Mouse (Mus musculus) intestine, postnatal 0 days (tissue): ENCODE results near the gene Trpv4. TPM values are rescaled to one million over a fixed set of nuclear protein-coding genes. Genes with fewer than 3 reads are reported as not detected.

Experiments used
- ATAC-seq: fragments of 200-750 bp; cut with Nextera tagmentation; 2 replicates; pipeline ENCODE4 v1.8.0; 2017; ENCODE audit warnings: mild to moderate bottlenecking, moderate TSS enrichment, moderate library complexity
- H3K27ac ChIP-seq: fragments of 300-500 bp; sonication (generic); 2 replicates; pipeline ENCODE4 v1.5.1; 2014; ENCODE audit warnings: mild to moderate bottlenecking, low read depth, low read length, moderate library complexity
- H3K27me3 ChIP-seq: fragments of 300-500 bp; sonication (generic); replicated peaks from 2 replicates; pipeline ENCODE4 v1.6.1; 2014; ENCODE audit warnings: low read length, mixed read lengths; ENCODE audit not compliant: control insufficient read depth, insufficient read depth
- H3K36me3 ChIP-seq: fragments of 300-500 bp; sonication (generic); 2 replicates; pipeline ENCODE4 v1.6.1; 2014; ENCODE audit warnings: mild to moderate bottlenecking, moderate library complexity; ENCODE audit not compliant: control insufficient read depth, insufficient read depth
- H3K4me1 ChIP-seq: fragments of 300-500 bp; sonication (generic); replicated peaks from 2 replicates; pipeline ENCODE4 v1.6.1; 2014; ENCODE audit warnings: antibody characterized with exemption, low read length, mixed read lengths; ENCODE audit not compliant: control insufficient read depth, insufficient read depth
- H3K4me2 ChIP-seq: fragments of 300-500 bp; sonication (generic); replicated peaks from 2 replicates; pipeline ENCODE4 v1.6.1; 2014; ENCODE audit warnings: low read depth, mild to moderate bottlenecking, moderate library complexity
- H3K4me3 ChIP-seq: fragments of 300-500 bp; sonication (generic); 2 replicates; pipeline ENCODE4 v1.5.1; 2014; ENCODE audit warnings: low read depth, low read length
- H3K9ac ChIP-seq: fragments of 300-500 bp; sonication (generic); 2 replicates; pipeline ENCODE4 v1.6.1; 2014; ENCODE audit warnings: mild to moderate bottlenecking, low read depth, low read length
- H3K9me3 ChIP-seq: fragments of 300-500 bp; sonication (generic); 2 replicates; pipeline ENCODE4 v1.6.1; 2016; ENCODE audit warnings: mixed run types; ENCODE audit not compliant: control insufficient read depth
- CTCF ChIP-seq: sonication (generic); IDR thresholded peaks from 2 replicates; pipeline ENCODE4 v1.5.1; 2016; ENCODE audit warnings: low read depth, mild to moderate bottlenecking, control low read depth, antibody characterized with exemption, moderate library complexity
- WGBS: fragments of 180-500 bp; shearing (Covaris S2); extraction: QIAGEN DNeasy Blood & Tissue Kit; methylation state at CpG from one replicate; pipeline ENCODE4 v1.1.7; 2014; 5-methylcytosine and 5-hydroxymethylcytosine counted together
- polyA plus RNA-seq: library from polyadenylated mRNA; unstranded; fragments of >200 nt; fragmentation: Nextera tagmentation; extraction: Ambion mirVana; gene quantifications from 2 replicates; pipeline ENCODE4 v1.2.1, GENCODE M21; 2015

The Trpv4 gene
- polyA plus RNA-seq, 1 experiment from 2014 or later, result 0.70 TPM

- Histone ChIP-seq H3K9ac (no peak overlapping the region), H3K4me1 (no peaks in the 10 kb centered on the region), H3K4me3 (no peak overlapping the region), H3K9me3 (no peaks in the 10 kb centered on the region), H3K27ac (no peak overlapping the region), H3K27me3 (no peaks in the 10 kb centered on the region), H3K36me3 (no peaks in the 10 kb centered on the region), H3K4me2 (no peak overlapping the region)
- no peak for TF ChIP-seq CTCF
- WGBS, result 84% methylated on average over 17 of the region's 17 CpGs
- ATAC-seq, result no peak
These were observed 38.7 kb upstream of the Trpv4 start for GRCm38 (mm10) chr5:114696939-114697338.

- Histone ChIP-seq H3K9me3 (no peaks in the 10 kb centered on the region), H3K36me3 (no peaks in the 10 kb centered on the region), H3K9ac (no peak overlapping the region), H3K4me2 (no peak overlapping the region), H3K4me1 (no peaks in the 10 kb centered on the region), H3K27ac (no peak overlapping the region), H3K27me3 (no peaks in the 10 kb centered on the region), H3K4me3 (no peak overlapping the region)
- peak; percentile 54 for TF ChIP-seq CTCF
- WGBS, result 71% methylated on average over 5 of the region's 5 CpGs
- no peak for ATAC-seq
These were observed 37.6 kb upstream of the Trpv4 start for GRCm38 (mm10) chr5:114695775-114696174.

DNA sequence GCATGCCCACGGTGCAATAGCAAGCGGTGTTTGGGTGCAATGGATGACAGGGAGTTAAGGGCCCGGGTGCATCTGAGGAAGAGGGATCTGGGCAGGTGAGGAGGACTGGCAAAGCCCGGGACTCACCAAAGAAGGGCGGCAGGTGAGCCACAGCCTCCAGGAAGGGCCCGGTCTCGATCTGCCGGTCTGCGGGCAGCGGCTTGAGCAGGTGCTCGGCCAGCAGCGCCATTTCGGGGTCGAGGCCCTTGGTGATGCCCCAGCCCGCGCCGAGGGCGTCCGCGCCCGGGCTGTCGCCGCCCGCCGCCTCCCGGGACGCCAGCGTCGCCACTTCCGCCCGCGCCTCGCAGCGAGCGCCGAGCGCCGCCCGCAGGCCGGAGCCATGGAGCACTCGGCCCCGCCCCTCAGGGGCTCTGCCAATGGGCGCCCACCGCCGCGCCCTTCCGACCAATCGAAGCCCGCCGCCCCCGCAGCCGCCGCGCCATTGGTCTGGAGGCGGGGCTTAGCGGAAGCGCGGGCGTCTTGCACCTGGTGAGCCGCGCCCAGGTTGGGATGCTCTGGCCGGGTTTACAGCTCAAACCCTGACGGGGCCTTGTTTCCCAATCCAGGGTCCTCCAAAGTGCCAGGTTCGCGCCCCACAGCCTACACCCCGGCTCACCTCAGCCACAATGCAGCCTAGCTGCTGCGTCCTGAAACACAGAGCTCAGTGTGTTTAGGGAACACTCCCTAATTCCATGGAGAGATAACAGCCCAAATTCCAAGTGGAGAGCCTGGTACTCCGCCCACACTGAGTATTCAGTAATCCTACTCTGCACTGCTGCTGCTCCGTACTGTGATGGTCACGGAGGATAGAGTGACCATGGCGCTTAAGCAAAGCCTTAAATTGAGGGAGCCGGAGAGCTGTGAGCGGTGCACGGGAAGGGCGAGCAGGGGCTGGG, 32.7 kb upstream of the Trpv4 start, which contains the start of gene Gltp:
TSS of gene Gltp (minus strand) at position 352 of the 935 bp plus-strand sequence.
- no peaks in the 10 kb centered on the region for H3K27me3 ChIP-seq
- WGBS, result 5% methylated on average over 61 of the region's 75 CpGs
- no peaks in the 10 kb centered on the region for H3K36me3 ChIP-seq
- H3K27ac ChIP-seq, result peak within 1 kb of the TSS; percentile 63
- TF ChIP-seq CTCF, result peak; percentile 64
- peak within 1 kb of the TSS; percentile 70 for H3K9ac ChIP-seq
- H3K4me3 ChIP-seq, result peak within 1 kb of the TSS; percentile 66
- ATAC-seq, result peak; percentile 91
- H3K4me2 ChIP-seq, result peak within 1 kb of the TSS; percentile 89
- no peaks in the 10 kb centered on the region; the same call in 1 of the 2 replicates for H3K4me1 ChIP-seq
- no peaks in the 10 kb centered on the region for H3K9me3 ChIP-seq

- peak; percentile 83 for ATAC-seq
- WGBS, result 14% methylated on average over 16 of the region's 16 CpGs
These were observed 31.6 kb upstream of the Trpv4 start for GRCm38 (mm10) chr5:114689700-114690366.

GRCm38 (mm10) chr5:114688703-114689102, 30.5 kb upstream of the Trpv4 start:
- WGBS, result 85% methylated on average over 13 of the region's 13 CpGs
- TF ChIP-seq CTCF, result no peak
- no peak for ATAC-seq
- Histone ChIP-seq H3K9ac (no peak overlapping the region), H3K9me3 (no peaks in the 10 kb centered on the region), H3K4me3 (no peak overlapping the region), H3K36me3 (no peaks in the 10 kb centered on the region), H3K4me2 (no peak overlapping the region), H3K4me1 (no peaks in the 10 kb centered on the region; the same call in 1 of the 2 replicates), H3K27ac (no peak overlapping the region), H3K27me3 (no peaks in the 10 kb centered on the region)

More at GRCm38 (mm10) chr5:114689700-114690366, 31.6 kb upstream of the Trpv4 start:
- Histone ChIP-seq H3K9ac (peak overlapping the region; percentile 70), H3K36me3 (no peaks in the 10 kb centered on the region), H3K9me3 (no peaks in the 10 kb centered on the region), H3K27me3 (no peaks in the 10 kb centered on the region), H3K4me2 (peak overlapping the region; percentile 89), H3K4me1 (no peaks in the 10 kb centered on the region; the same call in 1 of the 2 replicates), H3K27ac (peak overlapping the region; percentile 63), H3K4me3 (peak overlapping the region; percentile 66)
- TF ChIP-seq CTCF, result no peak

DNA sequence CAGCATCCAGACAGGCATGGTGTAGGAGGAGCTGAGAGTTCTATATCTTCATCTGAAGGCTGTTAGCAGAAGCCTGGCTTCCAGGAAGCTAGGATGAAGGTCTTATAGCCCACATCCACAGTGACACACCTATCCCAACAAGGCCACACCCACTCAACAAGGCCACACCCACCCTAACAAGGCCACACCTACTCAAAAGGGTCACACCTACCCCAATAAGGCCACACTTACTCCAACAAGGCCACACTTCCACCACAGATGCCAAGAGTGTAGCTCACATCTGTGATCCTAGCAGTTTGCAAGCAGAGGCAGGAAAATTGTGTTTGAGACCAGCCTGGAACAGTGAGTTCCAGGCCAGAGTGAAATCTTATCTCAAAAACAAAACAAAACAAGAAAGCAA, 29.7 kb upstream of the Trpv4 start:
- no peaks in the 10 kb centered on the region; the same call in 1 of the 2 replicates for H3K4me1 ChIP-seq
- H3K27me3 ChIP-seq, result no peaks in the 10 kb centered on the region
- no peaks in the 10 kb centered on the region for H3K9me3 ChIP-seq
- H3K27ac ChIP-seq, result no peak overlapping the region
- no peak overlapping the region for H3K4me3 ChIP-seq
- no peaks in the 10 kb centered on the region for H3K36me3 ChIP-seq
- no peak overlapping the region for H3K9ac ChIP-seq
- no peak for ATAC-seq
- no peak overlapping the region for H3K4me2 ChIP-seq
- no peak for TF ChIP-seq CTCF
